Mouse (Mus musculus) cerebellum, adult 9-11 months (tissue): ENCODE measurements at regions not wholly inside any gene's neighbourhood (a gene's known extent, or its start where the extent isn't known, plus 50 kb on each side); places are given as distances from the start of the nearest gene placed in this dataset.
A peak's percentile ranks its signal among the peaks of the same experiment; 100 is the strongest.

Source experiments
- DNase-seq: peaks from one replicate; pipeline ENCODE4 v3.0.0; 2022

DNA sequence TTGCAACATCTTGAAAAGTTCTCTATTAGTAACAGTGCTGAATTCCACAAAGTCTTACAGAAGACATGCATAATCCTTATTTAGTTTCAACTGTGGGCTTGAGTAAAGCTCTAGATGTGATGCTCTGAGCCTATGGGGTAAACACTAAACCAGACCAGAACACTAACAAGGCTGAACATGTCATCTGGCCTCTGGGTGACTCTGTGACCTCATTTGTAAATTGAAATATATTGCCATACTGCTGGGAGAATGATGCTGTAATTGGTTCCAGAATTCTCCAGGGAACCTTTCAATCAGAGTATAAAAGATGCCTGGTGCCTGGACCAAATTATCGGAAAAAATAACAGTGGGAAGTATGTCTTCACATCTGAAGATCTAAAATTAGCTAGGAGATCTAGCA, 309.9 kb upstream of the Megf9 start:
- DNase-seq: no peak

DNA sequence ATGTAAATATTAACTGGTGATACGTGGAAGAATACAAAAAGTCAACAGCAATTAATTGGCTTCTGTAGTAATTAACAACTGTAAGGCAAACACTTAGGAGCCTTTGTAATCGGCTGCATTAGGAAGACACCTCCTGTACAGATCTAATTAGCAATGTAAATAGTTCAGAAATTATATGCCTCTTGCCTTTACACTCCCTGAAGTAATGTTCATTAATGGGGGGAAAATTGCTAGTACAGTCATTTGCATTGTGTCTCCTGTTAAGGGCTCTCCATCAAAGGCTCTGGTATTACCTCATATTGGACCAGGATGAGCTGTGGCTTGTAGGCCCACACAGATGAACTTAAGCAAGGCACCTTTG, 276.1 kb upstream of the Megf9 start:
- DNase-seq: no peak

DNA sequence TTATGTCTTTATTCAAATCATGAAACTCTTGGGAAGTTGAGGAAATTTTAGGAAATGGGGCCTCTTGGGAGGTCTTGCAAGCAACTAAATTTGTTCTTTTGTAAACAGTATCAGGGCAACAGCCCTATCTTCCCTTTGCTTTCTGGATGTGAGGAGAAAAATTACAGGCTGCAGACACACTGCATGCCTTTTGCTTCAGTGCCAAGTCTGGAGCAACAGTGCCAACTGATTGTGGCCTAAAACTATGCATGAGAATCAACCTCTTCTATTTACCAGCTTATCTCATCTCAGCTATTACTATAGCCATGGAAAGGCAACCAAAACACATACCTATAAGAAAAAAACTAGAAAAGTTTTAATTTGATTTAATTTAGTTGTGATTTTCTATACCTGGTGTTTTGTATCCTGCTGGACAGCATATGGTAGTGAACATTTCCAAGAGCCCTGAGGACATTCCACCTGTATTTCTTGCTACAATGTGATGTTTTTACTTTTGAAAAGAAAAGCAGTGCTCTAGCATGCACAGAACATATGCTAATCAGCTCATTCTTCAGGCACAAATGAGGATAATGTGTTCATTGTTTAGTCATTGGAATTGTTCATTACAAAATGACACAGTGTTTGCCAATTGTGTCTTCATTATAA, 275.6 kb upstream of the Megf9 start:
- peak; percentile 58 for DNase-seq

DNA sequence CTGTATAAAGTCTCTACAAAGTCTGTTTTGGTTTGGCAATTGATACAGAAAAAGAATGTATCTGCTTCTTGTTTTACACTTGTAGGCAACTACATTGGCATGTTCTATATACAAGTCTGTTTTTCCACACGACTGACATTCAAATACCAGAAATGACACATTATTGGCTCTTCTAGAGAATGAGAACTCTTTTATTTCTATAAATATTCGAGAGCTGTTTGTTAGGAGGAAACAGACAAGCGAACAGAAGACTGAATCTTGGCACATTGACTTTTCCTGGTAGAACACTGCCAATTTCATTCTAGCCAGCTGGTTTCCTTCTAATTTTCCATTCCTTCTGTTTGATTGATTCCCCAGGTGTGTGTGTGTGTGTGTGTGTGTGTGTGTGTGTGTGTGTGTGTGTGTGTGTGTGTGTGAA, 270.1 kb upstream of the Megf9 start:
- no peak for DNase-seq

DNA sequence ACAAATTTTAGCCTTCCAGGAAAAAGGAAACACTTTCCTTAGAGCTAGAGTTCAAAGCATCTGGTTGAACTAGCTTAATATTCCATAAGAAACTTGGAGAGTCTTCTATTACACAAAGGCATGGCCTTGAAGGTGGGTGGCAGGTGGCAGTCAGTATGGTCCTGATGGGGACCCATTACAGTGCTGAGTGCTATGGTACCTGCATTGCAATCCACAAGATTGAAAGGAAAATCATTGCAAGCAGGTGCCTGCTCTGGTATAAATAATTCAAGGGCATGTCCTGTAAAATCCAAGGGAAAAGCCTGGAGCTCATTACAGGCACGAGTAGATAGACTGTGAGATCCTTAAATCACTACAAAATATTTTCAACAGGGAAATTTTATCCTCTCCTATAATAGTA, 263.7 kb upstream of the Megf9 start:
- no peak for DNase-seq

DNA sequence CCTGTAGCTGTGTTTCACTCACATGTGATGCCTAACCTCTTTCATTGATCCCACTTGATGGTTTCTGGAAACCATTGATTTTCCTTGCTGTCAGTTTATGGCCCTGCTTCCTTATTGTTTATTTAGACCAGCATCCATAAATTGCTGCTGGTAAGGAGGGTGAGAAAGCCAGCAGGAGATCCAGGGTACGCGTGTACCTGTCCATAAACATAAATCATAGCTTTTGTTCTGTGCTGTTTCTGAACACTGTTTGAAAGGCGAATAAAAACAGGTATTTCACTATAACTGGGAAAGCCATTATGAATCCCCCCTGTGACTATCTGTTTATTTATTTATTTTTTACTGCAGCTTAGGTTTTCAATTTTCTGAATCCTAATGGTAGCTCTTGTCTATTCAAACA, 263.1 kb upstream of the Megf9 start:
- DNase-seq: no peak

DNA sequence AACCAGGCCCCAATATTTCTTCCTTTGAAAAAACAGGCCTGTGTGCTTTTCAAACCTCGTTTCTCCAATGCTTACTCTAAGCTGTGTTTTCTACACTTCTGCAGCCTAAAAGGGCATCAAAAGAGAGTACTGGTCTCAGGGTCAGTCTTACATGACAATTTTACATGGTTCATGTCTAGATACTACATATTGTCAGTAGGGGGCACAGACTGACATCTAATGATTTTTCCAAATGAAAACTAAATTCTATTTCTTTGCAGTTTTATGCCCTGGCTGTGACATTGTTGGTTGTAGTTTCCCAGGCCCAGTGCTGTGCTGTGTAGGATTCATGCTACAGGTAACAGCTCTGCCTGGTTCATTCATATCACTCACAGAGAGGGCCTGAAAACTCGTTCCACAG, 248.7 kb upstream of the Megf9 start:
- DNase-seq: no peak

DNA sequence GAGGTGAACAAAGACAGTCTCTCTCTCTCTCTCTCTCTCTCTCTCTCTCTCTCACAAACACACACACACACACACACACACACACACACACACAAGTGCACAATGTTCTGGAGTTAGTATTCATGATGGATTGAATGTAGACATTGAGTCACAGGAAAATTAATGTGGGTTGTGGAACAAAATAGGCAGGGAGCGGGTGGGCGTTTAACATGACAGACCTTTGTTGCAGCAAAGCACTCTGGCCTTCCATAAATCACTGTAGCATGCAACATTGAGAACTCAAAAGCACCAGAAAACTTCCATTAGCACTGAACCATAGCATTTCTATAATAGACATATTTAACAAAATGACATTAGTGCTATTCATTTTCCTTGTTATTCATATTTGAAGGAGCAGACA, 246.8 kb upstream of the Megf9 start:
- DNase-seq: no peak

DNA sequence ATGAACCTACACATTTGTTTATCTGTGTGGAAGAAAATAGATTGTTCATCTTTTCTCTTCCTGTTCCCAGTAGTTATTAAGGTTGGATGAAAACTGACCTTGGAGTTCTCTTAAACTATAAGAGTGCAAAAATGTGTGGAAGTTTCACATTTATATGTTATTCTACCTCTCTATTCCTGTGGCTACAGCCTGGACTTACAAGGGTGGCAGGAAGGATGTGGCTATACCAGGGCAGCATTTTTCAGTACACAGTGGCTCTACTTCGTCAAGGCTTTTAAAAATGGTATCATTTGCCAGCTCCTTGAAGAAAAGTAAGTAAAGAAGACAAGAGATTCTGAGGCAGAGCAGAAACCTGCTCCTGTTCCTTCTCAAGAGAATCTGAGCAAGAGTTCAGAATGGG, 241.5 kb upstream of the Megf9 start:
- no peak for DNase-seq

DNA sequence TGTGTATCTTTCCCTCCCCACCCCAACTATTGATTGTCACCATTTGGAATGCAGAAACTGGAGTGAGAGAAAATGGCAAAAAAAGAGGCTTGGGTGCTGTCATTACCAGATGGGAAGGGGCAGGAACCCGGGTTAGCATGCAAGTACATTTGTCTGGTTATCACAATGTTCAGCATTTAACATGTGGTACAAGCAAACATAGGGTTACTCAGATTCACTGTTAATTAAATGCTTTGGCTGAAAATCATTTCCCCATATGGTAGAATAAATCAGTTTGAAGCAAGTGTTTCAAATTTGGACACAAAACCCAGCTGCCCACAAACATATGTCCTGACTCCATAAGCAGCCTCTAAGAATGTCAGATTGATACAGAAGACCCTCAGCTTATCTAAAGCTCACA, 208.6 kb upstream of the Megf9 start:
- no peak for DNase-seq

DNA sequence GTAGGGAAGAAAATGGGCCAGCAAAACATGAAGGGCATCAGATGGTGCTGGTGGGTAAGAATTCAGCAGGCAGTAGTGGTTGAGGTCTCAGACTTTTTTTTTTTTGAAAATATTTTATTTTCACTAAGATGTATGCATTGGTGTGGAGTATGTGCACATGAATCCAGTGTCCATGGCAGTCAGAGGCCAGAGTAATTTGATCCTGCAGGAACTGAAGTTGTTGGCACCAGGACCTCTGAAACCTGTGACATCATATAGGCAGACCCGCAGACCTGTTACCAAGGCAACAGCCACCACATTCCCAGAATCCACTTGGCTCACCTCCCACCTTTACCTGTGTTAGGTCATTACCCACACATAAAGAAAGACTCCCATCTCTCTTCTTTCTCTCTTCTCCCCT, 207.2 kb upstream of the Megf9 start:
- no peak for DNase-seq

DNA sequence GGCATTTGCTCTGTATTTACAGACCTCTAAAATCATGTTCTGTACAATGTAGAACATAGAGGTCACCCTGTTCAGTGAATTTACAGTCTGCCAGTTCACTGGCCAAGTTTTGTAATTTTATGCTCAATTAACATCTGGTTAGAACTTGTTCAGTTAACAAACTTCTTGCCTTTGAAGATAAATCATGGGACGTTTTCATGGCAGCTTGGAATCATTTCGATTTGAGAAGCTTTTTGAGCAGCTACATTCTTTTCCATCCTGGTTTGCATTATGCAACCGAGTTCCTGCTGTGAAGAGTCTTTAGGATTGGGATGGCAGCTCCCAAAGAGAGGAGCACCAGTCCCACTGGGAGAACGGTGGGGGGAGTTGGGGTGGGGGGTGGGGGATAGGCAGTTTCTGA, 206.3 kb upstream of the Megf9 start:
- DNase-seq: no peak

DNA sequence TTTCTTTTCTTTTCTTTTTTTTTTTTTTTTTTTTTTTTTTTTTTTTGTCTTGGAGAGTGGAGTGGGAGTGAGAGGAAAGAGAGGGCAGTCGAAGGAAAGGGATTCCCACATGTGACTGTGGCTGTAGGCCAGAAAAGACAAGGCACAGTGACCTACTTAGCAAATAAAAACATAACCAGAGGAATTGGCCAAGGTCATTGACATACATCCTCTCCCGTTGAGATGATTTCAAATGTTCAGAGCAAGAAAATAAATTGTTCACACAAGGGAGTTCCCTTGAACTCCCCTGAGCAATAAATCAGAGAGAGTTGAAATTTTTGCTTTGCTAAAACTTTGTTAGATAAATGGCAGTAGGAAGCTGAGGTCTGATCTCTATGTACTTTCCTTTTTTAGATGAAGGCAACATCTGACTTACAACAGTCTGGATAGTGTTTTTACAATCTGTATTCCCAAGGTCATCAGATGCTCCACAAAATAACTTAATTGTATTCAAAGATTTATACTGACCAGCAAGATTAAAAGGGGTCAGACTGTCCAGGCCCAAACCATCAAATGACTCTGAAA, 174.4 kb upstream of the Megf9 start:
- DNase-seq: no peak

DNA sequence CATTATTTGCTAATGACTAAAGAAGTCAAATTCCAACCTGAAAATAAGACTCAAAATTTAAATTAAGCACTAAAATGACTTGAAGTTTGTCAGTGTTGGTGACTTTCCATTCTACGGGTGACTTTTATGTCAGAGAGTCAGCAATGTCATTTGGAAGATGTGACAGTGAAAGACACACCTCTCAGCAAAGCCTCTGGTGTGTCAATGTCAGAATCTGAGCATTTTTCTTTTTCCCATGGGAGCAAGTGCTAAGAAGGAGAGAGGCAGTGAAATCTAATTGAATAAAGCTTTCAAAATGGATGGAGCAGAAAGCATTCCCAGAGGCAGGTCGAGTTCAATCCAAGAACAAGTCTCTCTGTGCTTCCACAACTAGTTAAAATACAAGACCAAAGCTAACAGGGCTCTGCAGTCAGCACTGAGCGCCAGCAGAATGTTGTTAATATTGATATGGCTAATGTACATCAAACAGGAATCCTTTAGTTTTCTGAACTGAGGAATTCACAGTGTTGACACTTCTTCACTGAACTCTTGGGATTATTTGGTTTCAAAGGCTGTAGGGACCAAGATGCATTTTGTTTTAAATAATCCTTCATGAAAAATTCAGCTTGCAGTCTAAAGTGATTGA, 170.4 kb upstream of the Megf9 start:
- DNase-seq: no peak

DNA sequence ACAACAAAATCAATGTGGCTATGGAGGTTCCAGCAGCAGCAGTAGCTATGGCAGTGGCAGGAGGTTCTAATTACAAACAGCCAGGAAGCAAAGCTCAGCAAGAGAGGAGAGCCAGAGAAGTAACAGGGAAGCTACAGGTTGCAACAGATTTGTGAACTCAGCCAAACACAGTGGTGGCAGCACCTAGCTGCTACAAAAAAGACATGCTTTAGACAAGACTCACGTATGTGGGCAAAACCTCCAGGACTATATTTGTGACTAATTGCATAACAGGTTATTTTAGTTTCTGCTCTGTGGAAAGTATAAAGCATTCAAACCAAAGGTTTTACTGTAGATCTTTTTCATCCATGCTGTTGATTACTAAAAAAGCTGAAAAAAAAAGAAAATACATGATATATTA, 166.1 kb upstream of the Megf9 start:
- DNase-seq: no peak

DNA sequence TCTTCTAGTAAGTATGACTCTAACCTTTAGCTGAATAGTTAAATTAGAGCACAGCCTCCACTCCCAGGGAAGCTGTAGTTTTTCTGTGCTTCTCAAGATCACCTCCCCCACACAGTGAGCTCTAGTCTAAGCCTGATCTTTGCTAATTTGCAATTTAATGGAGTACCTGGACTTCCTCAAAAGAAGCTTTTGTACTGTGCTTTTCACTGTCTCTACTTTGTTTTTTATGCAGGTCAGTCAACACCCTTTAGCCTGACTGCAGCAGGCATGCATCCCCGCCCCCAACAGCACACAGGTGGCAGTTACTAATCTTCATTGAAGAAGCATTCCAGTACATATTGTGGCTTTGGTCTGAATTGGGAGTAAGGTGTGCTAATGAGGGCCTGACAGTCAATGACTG, 129.4 kb upstream of the Megf9 start:
- DNase-seq: no peak

DNA sequence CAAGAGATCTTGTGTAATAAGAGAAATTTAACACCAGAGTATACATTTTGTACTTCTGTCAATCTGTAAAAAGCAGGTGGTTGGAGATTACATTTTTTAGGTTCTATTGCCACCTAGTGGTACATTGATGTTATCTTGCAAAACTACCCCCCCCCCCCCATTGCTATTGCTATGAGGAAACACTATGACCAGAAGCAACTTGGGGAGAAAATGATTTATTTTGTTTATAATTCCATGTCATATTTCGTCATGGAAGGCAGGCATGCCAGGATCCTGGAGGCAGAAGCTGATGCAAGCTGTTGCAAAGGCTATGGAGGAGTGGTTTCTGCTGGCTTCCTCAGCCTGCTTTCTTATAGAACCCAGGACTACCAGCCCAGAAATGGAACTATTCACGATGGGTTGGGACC, 86.6 kb upstream of the Megf9 start:
- DNase-seq: no peak

DNA sequence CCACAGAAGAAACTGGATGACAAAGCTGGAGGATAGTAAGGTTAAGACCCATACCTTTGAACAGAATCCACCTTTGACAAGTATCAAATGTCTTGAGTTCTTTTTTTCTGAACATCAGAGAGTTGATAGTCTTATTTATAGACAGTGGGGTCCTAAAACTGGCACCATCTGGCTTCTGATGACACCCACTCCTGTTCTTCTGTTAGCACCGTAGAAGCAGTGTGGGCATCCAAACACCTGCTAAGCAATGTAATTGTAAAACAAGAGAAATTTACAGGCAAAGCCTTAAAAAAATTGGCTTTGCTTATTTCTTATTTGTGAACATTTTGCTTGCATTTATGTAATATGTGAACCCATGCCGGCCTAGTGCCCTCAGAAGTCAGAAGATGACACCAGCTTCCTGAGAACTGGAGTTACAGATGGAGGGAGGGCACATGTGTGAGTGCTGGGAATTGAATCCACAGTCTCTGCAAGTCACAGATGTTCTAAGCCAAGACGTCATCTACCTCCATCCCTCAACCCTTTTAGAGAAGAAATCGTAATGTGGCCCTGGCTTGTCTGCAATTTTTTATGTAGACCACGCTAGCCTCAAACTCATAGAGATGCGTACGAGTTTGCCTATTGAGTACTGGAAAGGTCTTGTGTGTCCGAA, 85.0 kb upstream of the Megf9 start:
- no peak for DNase-seq

DNA sequence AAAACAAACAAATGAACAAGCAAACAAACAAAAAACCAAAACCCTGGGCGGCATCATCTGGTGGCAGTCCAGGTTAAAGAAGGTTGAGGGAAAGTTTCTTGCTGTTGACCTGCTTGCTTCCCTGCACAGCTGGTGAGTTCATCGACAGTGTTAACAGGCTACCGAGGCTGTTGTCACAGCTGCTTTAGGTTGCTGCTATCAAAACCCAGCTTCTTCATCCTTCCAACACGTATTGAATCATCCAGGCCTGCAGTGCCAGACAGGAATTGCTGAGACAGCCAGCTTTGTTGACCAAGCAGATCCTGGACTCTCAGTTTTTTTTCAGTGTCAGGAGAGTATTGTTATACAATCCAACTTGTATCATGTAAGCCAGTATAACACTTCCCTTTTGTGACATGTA, 81.0 kb upstream of the Megf9 start:
- DNase-seq: no peak

DNA sequence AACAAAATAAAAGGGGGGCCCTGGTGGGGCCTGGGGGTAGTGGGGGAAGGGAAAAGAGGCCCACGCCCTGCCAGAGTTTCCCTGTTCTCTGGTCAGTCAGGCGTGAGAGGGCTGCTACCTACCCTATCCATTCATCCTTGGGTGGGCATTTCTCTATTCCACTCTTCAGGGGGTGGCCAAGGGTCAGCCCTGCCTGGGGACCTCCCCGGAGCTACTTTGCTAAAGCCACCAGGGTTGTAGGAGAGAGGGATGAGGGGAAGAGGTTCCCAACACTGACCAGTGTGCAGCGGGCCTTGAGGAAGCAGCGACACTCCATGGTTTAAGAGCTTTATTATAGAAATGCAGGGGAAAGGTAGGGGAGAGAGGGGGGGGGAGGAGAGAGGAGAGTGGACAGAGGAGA, 79.6 kb upstream of the Megf9 start:
- DNase-seq: no peak

DNA sequence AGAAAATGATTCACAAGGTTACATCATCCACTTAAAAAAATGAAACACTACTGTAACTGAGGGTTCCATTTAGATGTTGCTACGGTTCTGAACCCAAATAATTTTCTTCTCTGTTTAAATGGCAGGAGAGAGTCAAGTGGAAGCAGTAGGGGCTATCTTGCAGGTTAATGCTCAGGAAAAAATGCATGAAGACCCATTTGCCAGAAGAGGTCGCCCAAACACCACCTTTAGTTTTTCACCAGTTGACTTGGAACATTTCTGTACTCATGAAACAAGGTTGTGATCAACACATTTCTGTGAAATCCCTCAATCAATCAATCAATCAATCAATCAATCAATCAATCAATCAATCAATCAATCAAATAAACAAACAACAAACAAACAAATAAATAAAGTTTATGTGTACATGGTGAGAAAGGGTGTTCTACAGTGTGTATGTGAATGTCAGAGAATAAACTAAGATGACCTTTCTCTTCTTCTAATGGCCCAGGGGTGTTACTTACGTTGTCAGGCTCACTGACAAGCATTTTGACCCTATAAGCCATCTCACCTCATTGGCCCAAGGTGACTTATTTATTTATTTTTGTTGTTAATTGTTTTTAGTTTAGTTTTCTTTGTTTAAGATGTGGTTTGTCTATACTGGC, 68.5 kb upstream of the Megf9 start:
- DNase-seq: peak; percentile 16

DNA sequence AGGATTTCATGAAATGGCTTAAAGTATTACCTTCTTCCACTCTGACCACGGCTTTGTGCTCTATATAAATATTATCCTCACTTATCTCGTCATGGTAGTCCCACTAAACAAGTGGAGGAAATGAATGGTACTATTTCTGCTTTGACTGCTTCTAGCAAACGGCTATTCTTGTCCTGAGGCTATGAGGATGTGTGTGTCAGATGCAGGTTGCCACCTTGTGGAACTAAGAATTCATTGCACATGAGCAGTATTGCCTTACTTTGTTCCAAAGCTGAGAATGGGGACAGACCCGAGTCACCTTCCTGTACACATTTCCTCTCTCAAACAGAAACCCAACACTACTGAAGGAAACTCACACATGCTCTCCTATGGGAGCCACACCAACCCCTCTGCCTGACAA, 66.5 kb upstream of the Megf9 start:
- DNase-seq: peak; percentile 12
